Mouse (Mus musculus): ENCODE results near the gene Zfp667.
"Not testable (repeated sequence)": the region's sequence is repeated elsewhere in the genome, so short reads cannot be mapped to it uniquely, and the experiment has no call there.

GRCm38 (mm10) chr7:6291121-6291520 lies 4.7 kb downstream of the Zfp667 start:
- TF ChIP-seq CTCF (IDR thresholded peaks at IDR 0.05; ENCODE audit: control insufficient read depth, insufficient read depth, insufficient read length); CEBPB (IDR thresholded peaks at IDR 0.05; ENCODE audit: low read depth); USF1 (IDR thresholded peaks at IDR 0.05; ENCODE audit: low read depth); MAX (IDR thresholded peaks at IDR 0.05); MYOD1 (IDR thresholded peaks at IDR 0.05; ENCODE audit: control insufficient read depth, insufficient read length, low read depth): not testable (repeated sequence)
